Mouse (Mus musculus) forebrain, embryonic 10.5 days (tissue): ENCODE results near the gene Tnxb. TPM values are rescaled to one million over a fixed set of nuclear protein-coding genes. Genes with fewer than 3 reads are reported as not detected.
"Not testable (repeated sequence)": the region's sequence is repeated elsewhere in the genome, so short reads cannot be mapped to it uniquely, and the experiment has no call there.

Source experiments
- DNase-seq: peaks from one replicate; pipeline ENCODE4 v3.0.0-alpha.2; 2017; ENCODE audit warnings: low spot score; ENCODE audit errors: extremely low spot score
- H3K27ac ChIP-seq: fragments of 300-500 bp; sonication (generic); 2 replicates; pipeline ENCODE4 v1.5.1; 2016; ENCODE audit warnings: mild to moderate bottlenecking
- H3K27me3 ChIP-seq: fragments of 300-500 bp; sonication (generic); 2 replicates; pipeline ENCODE4 v1.6.1; 2016; ENCODE audit warnings: mild to moderate bottlenecking; ENCODE audit not compliant: poor library complexity, severe bottlenecking
- H3K36me3 ChIP-seq: fragments of 300-500 bp; sonication (generic); replicated peaks from 2 replicates; pipeline ENCODE4 v1.6.1; 2016; ENCODE audit warnings: mild to moderate bottlenecking, moderate library complexity
- H3K4me1 ChIP-seq: fragments of 300-500 bp; sonication (generic); 2 replicates; pipeline ENCODE4 v1.6.1; 2016
- H3K4me3 ChIP-seq: fragments of 300-500 bp; sonication (generic); 2 replicates; pipeline ENCODE4 v1.5.1; 2016; ENCODE audit warnings: mild to moderate bottlenecking, moderate library complexity
- H3K9me3 ChIP-seq: fragments of 300-500 bp; sonication (generic); 2 replicates; pipeline ENCODE4 v1.6.1; 2016; ENCODE audit warnings: mild to moderate bottlenecking, moderate library complexity
- WGBS: fragments of 180-500 bp; shearing (Covaris S2); methylation state at CpG from one replicate; pipeline ENCODE4 v1.1.7; 2016; 5-methylcytosine and 5-hydroxymethylcytosine counted together
- polyA plus RNA-seq: library from polyadenylated mRNA; unstranded; fragments of >200 nt; fragmentation: Nextera tagmentation; extraction: Ambion mirVana; gene quantifications from 2 replicates; pipeline ENCODE4 v1.2.1, GENCODE M21; 2016

Tnxb gene
- polyA plus RNA-seq, 1 experiment from 2014 or later: not detected

DNA sequence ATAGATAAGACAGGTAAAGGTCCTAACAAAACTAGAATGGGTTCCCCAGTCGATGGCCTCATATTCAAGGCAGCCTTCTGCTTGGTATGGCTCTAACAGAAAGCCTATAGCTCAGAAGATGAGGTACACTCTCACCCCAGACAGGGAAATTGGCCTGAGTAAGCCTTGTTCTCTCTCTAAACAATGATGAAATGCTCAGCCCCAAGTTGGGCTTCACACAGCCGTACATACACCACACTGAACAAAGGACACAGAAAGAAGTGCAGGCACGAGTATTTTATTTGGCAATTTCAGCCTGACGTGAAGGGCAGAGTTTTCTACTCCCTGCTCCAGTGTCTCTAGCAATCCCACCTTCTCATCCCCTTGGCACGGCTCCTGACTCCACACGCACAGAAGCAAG, 73.9 kb downstream of the Tnxb start:
- Histone ChIP-seq H3K4me1 (no peaks in the 10 kb centered on the region), H3K36me3 (no peaks in the 10 kb centered on the region), H3K9me3 (peaks cover 17% of the 10 kb centered on the region), H3K27me3 (no peaks in the 10 kb centered on the region), H3K4me3 (no peak overlapping the region), H3K27ac (no peak overlapping the region)
- WGBS: 88% methylated on average over 6 of the region's 6 CpGs
- no peak for DNase-seq

DNA sequence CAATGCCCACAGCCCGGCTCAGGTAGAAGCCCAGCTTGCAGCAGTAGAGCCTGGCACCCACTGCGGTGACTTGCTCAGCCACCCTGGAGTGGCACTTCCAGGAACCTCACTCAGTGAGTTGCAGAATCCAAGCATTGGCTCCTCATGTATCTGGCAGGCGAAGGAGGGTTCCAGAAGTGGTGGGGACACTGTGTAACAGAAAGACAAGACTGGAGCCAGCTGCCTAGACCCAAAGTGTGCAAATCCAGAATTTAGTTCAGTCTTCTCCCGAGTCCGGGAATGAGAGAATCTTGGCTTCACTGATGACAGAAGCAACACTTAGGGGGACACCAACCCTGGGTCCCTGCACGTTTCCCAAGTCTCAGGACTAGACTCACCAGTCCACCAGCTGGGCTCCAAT, 74.3 kb downstream of the Tnxb start:
- not testable (repeated sequence) for H3K36me3 ChIP-seq, H3K4me3 ChIP-seq, H3K27me3 ChIP-seq, H3K27ac ChIP-seq, DNase-seq, H3K4me1 ChIP-seq
- peaks cover 21% of the 10 kb centered on the region for H3K9me3 ChIP-seq
- 89% methylated on average over 6 of the region's 6 CpGs for WGBS

DNA sequence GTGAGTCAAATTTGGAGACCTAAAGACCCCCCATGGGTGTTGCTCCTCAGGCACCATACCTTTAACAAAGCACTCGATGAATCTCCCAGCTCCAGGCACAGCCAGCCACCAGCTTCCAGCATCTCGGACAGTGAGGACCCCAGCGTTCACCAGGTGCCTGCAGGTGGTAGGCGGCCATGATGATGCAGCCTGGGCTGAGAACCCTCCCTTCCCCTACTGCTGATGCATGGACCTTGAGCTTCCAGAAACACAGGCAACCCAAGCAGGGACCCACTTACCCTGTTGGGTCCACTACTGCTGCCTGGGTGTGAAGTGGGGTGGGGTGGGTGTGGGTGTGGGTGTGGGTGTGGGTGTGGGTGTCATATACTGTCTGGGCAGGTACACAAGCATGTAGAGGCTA, 74.8 kb downstream of the Tnxb start:
- H3K27ac ChIP-seq, H3K27me3 ChIP-seq, H3K4me1 ChIP-seq, DNase-seq, H3K4me3 ChIP-seq, H3K36me3 ChIP-seq: not testable (repeated sequence)
- H3K9me3 ChIP-seq: peaks cover 26% of the 10 kb centered on the region
- 90% methylated on average over 4 of the region's 4 CpGs for WGBS

DNA sequence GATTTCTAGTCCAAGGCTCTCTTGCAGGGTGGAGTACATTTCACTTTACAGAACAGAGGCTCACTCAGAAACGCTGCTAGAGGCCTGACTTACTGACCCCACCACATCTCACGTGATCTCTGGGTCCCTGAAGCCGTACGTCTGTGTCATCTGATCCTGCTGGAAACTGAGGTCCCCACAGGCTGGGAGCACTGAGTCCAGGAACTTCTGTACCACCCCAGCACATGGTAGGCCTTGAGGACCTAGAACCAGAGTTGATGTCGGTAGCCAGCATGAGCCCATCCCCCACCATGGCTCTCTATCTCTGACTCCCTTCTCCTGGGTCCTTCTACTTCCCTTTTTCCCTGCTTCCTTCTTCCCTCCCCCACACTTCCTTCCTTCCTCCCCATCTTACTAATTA, 76.2 kb downstream of the Tnxb start:
- Histone ChIP-seq H3K9me3 (peaks cover 27% of the 10 kb centered on the region), H3K4me1 (no peaks in the 10 kb centered on the region), H3K36me3 (no peaks in the 10 kb centered on the region), H3K27ac (no peak overlapping the region), H3K27me3 (no peaks in the 10 kb centered on the region), H3K4me3 (no peak overlapping the region)
- DNase-seq: no peak
- WGBS: 81% methylated on average over 5 of the region's 5 CpGs

DNA sequence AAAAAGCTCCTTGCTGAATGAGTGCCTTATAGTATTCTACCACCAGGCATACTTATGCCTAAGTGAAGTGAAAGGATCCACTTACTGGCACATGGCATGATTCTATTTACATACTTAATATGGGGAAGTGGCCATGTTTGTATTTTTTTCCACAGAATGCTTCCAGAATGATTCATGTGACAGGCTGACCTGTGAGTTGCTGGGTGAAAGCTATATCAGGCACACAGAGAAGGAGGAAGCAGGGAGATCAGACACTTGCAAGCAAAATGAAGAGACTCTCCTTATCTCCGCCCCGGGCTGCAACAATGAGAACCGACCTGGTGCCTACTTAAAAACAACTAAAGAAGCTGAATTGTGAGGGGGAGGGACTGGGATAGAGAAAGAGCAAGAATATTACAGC, 91.1 kb downstream of the Tnxb start:
- Histone ChIP-seq H3K27me3 (no peaks in the 10 kb centered on the region), H3K4me1 (no peaks in the 10 kb centered on the region), H3K27ac (no peak overlapping the region), H3K9me3 (peaks cover 5% of the 10 kb centered on the region; the same call in 1 of the 2 replicates), H3K4me3 (no peak overlapping the region), H3K36me3 (no peaks in the 10 kb centered on the region)
- DNase-seq: no peak
- WGBS: 84% methylated on average over 3 of the region's 3 CpGs

Other genes with a start within 250 kb of the Tnxb start
- not detected in 2 replicates for gene Btnl4, start 193.2 kb upstream of the Tnxb start, polyA plus RNA-seq
- gene Btnl6, start 153.2 kb upstream of the Tnxb start, polyA plus RNA-seq: not detected in 2 replicates
- 6.1 and 7.0 TPM in 2 replicates for gene Notch4, start 106.3 kb upstream of the Tnxb start, polyA plus RNA-seq
- 5.9 and 6.5 TPM in 2 replicates for gene Gpsm3, start 80.7 kb upstream of the Tnxb start, polyA plus RNA-seq
- gene Pbx2, start 79.3 kb upstream of the Tnxb start, polyA plus RNA-seq: 15.6 and 15.7 TPM in 2 replicates
- 2.3 TPM in 2 replicates for gene Ager, start 72.7 kb upstream of the Tnxb start, polyA plus RNA-seq
- gene Rnf5, start 66.8 kb upstream of the Tnxb start, polyA plus RNA-seq: 185 and 186 TPM in 2 replicates
- gene Agpat1, start 66.3 kb upstream of the Tnxb start, polyA plus RNA-seq: 60.8 and 62.7 TPM in 2 replicates
- gene Egfl8, start 54.6 kb upstream of the Tnxb start, polyA plus RNA-seq: 1.6 and 3.1 TPM in 2 replicates
- 22.1 and 22.4 TPM in 2 replicates for gene Ppt2, start 42.0 kb upstream of the Tnxb start, polyA plus RNA-seq
- gene Prrt1, start 41.0 kb upstream of the Tnxb start, polyA plus RNA-seq: 0.54 and 0.62 TPM in 2 replicates
- 14.8 and 15.5 TPM in 2 replicates for gene Fkbpl, start 25.8 kb upstream of the Tnxb start, polyA plus RNA-seq
- 105 and 106 TPM in 2 replicates for gene Atf6b, start 23.4 kb upstream of the Tnxb start, polyA plus RNA-seq
- gene C4b, start 73.3 kb downstream of the Tnxb start, polyA plus RNA-seq: not detected in 2 replicates
- gene Cyp21a1, start 134.0 kb downstream of the Tnxb start, polyA plus RNA-seq: not detected in 2 replicates
- gene Stk19, start 166.4 kb downstream of the Tnxb start, polyA plus RNA-seq: 28.6 and 31.6 TPM in 2 replicates
- gene Dxo, start 166.5 kb downstream of the Tnxb start, polyA plus RNA-seq: 80.2 and 83.0 TPM in 2 replicates
- 58.0 and 58.3 TPM in 2 replicates for gene Skiv2l, start 179.7 kb downstream of the Tnxb start, polyA plus RNA-seq
- 150 and 153 TPM in 2 replicates for gene Nelfe, start 179.9 kb downstream of the Tnxb start, polyA plus RNA-seq
- 1.8 and 2.7 TPM in 2 replicates for gene Cfb, start 192.0 kb downstream of the Tnxb start, polyA plus RNA-seq
- 6.6 and 7.0 TPM in 2 replicates for gene Zbtb12, start 208.9 kb downstream of the Tnxb start, polyA plus RNA-seq
- gene Gm20547, start 211.5 kb downstream of the Tnxb start, polyA plus RNA-seq: 0.05 and 0.11 TPM in 2 replicates
- 0.83 and 1.7 TPM in 2 replicates for gene C2, start 227.7 kb downstream of the Tnxb start, polyA plus RNA-seq
- 93.3 and 98.8 TPM in 2 replicates for gene Ehmt2, start 227.9 kb downstream of the Tnxb start, polyA plus RNA-seq
- gene Slc44a4, start 243.9 kb downstream of the Tnxb start, polyA plus RNA-seq: 0.06 and 0.11 TPM in 2 replicates